Mouse (Mus musculus) stomach, adult 2 months (tissue): Measurements from ENCODE around the gene Ndufb3. TPM values are rescaled to one million over a fixed set of nuclear protein-coding genes. Genes with fewer than 3 reads are reported as not detected.

Experiments used
- polyA plus RNA-seq: library from polyadenylated mRNA; depleted of rRNA; stranded (reverse); fragments of >200 nt; gene quantifications from 2 replicates; pipeline ENCODE4 v1.2.3, GENCODE M21; 2012; rRNA removed

Ndufb3 gene
- 4.3 and 5.1 TPM in 2 replicates for polyA plus RNA-seq

GRCm38 (mm10) chr1:58586171-58586997 is at the start of gene Ndufb3, which contains the start of gene Fam126b:
Ndufb3 (plus strand) TSS chr1:58586384.
Fam126b (minus strand) TSS chr1:58586323.

Other genes starting within 250 kb of the Ndufb3 start
- 2.5 and 4.4 TPM in 2 replicates for gene Bzw1, start 193.5 kb upstream of the Ndufb3 start, polyA plus RNA-seq
- gene Clk1, start 162.3 kb upstream of the Ndufb3 start, polyA plus RNA-seq = 2.4 and 3.5 TPM in 2 replicates
- gene Nif3l1, start 141.2 kb upstream of the Ndufb3 start, polyA plus RNA-seq = 5.6 and 6.2 TPM in 2 replicates
- 2.6 and 6.1 TPM in 2 replicates for gene Ppil3, start 140.9 kb upstream of the Ndufb3 start, polyA plus RNA-seq
- 1.4 and 2.1 TPM in 2 replicates for gene Orc2, start 81.3 kb upstream of the Ndufb3 start, polyA plus RNA-seq
- 0.10 and 0.12 TPM in 2 replicates for gene Fam126b, start 61 bp upstream of the Ndufb3 start, polyA plus RNA-seq
- not detected in 2 replicates for gene Als2cr12, start 109.6 kb downstream of the Ndufb3 start, polyA plus RNA-seq
- gene Cflar, start 125.1 kb downstream of the Ndufb3 start, polyA plus RNA-seq = 8.6 and 13.5 TPM in 2 replicates
- gene Casp8, start 209.0 kb downstream of the Ndufb3 start, polyA plus RNA-seq = 0.51 and 0.71 TPM in 2 replicates